Mouse (Mus musculus): ENCODE results near the gene Olfr1245. TPM values are rescaled to one million over a fixed set of nuclear protein-coding genes. Genes with fewer than 3 reads are reported as not detected.

Olfr1245 gene
- not detected in 2 replicates for polyA plus RNA-seq (2015; fragmentation: Nextera tagmentation; extraction: Ambion mirVana)

GRCm38 (mm10) chr2:89578347-89578746, at the start of gene Olfr1245:
Olfr1245 (minus strand) TSS chr2:89578447.

GRCm38 (mm10) chr2:89618145-89618544, 39.9 kb upstream of the Olfr1245 start, which contains the start of gene Olfr1248:
Olfr1248 (minus strand) TSS chr2:89618245.

GRCm38 (mm10) chr2:89614030-89614429, 35.8 kb upstream of the Olfr1245 start, which contains the start of gene Olfr1247:
Olfr1247 (minus strand) TSS chr2:89614130.

GRCm38 (mm10) chr2:89593057-89593456, 14.8 kb upstream of the Olfr1245 start, which contains the start of gene Olfr1246:
Olfr1246 (minus strand) TSS chr2:89593157.

GRCm38 (mm10) chr2:89531387-89531786, 46.9 kb downstream of the Olfr1245 start, which contains the start of gene Olfr1243:
Olfr1243 (minus strand) TSS chr2:89531487.

Other genes starting within 250 kb of the Olfr1245 start
- gene Olfr1232, start 248.8 kb downstream of the Olfr1245 start, polyA plus RNA-seq (2015; fragmentation: Nextera tagmentation; extraction: Ambion mirVana), result not detected in 2 replicates
- gene Olfr1233, start 236.0 kb downstream of the Olfr1245 start, polyA plus RNA-seq (2015; fragmentation: Nextera tagmentation; extraction: Ambion mirVana), result not detected in 2 replicates
- gene Olfr1234, start 213.6 kb downstream of the Olfr1245 start, polyA plus RNA-seq (2015; fragmentation: Nextera tagmentation; extraction: Ambion mirVana), result not detected in 2 replicates
- gene Olfr1238, start 168.8 kb downstream of the Olfr1245 start, polyA plus RNA-seq (2015; fragmentation: Nextera tagmentation; extraction: Ambion mirVana), result not detected in 2 replicates
- gene Olfr1239, start 158.0 kb downstream of the Olfr1245 start, polyA plus RNA-seq (2015; fragmentation: Nextera tagmentation; extraction: Ambion mirVana), result not detected in 2 replicates
- gene Olfr1240, start 135.4 kb downstream of the Olfr1245 start, polyA plus RNA-seq (2015; fragmentation: Nextera tagmentation; extraction: Ambion mirVana), result not detected in 2 replicates
- not detected in 2 replicates for gene Olfr1241, start 91.3 kb downstream of the Olfr1245 start, polyA plus RNA-seq (2015; fragmentation: Nextera tagmentation; extraction: Ambion mirVana)
- not detected in 2 replicates for gene Olfr1242, start 80.1 kb downstream of the Olfr1245 start, polyA plus RNA-seq (2015; fragmentation: Nextera tagmentation; extraction: Ambion mirVana)
- gene Olfr1243, start 47.0 kb downstream of the Olfr1245 start, polyA plus RNA-seq (2015; fragmentation: Nextera tagmentation; extraction: Ambion mirVana), result not detected in 2 replicates
- not detected in 2 replicates for gene Olfr1246, start 14.7 kb upstream of the Olfr1245 start, polyA plus RNA-seq (2015; fragmentation: Nextera tagmentation; extraction: Ambion mirVana)
- gene Olfr1247, start 35.7 kb upstream of the Olfr1245 start, polyA plus RNA-seq (2015; fragmentation: Nextera tagmentation; extraction: Ambion mirVana), result not detected in 2 replicates
- not detected in 2 replicates for gene Olfr1248, start 39.8 kb upstream of the Olfr1245 start, polyA plus RNA-seq (2015; fragmentation: Nextera tagmentation; extraction: Ambion mirVana)
- gene Olfr1249, start 56.5 kb upstream of the Olfr1245 start, polyA plus RNA-seq (2015; fragmentation: Nextera tagmentation; extraction: Ambion mirVana), result not detected in 2 replicates
- gene Olfr1250, start 83.0 kb upstream of the Olfr1245 start, polyA plus RNA-seq (2015; fragmentation: Nextera tagmentation; extraction: Ambion mirVana), result not detected in 2 replicates
- gene Olfr1251, start 93.5 kb upstream of the Olfr1245 start, polyA plus RNA-seq (2015; fragmentation: Nextera tagmentation; extraction: Ambion mirVana), result not detected in 2 replicates
- gene Olfr1252, start 146.6 kb upstream of the Olfr1245 start, polyA plus RNA-seq (2015; fragmentation: Nextera tagmentation; extraction: Ambion mirVana), result not detected in 2 replicates
- not detected in 2 replicates for gene Olfr1253, start 178.6 kb upstream of the Olfr1245 start, polyA plus RNA-seq (2015; fragmentation: Nextera tagmentation; extraction: Ambion mirVana)
- gene Olfr1254, start 215.2 kb upstream of the Olfr1245 start, polyA plus RNA-seq (2015; fragmentation: Nextera tagmentation; extraction: Ambion mirVana), result not detected in 2 replicates
- gene Olfr1255, start 233.6 kb upstream of the Olfr1245 start, polyA plus RNA-seq (2015; fragmentation: Nextera tagmentation; extraction: Ambion mirVana), result not detected in 2 replicates